Mouse (Mus musculus) adrenal gland, adult 2 months (tissue): ENCODE measurements around the gene BC037034. TPM values are rescaled to one million over a fixed set of nuclear protein-coding genes. Genes with fewer than 3 reads are reported as not detected.
A peak's percentile ranks its signal among the peaks of the same experiment; 100 is the strongest.

Experiments
- DNase-seq: peaks from one replicate; pipeline ENCODE4 v3.0.0; 2021
- polyA plus RNA-seq: library from polyadenylated mRNA; depleted of rRNA; stranded (reverse); fragments of >200 nt; gene quantifications from 2 replicates; pipeline ENCODE4 v1.2.3, GENCODE M21; 2012
- total RNA-seq, 2 experiments: library from RNA; stranded (reverse); gene quantifications; 2 replicates each; pipeline ENCODE4 v1.2.3; 2021

Gene BC037034
- total and polyA plus RNA-seq, 3 experiments, result 24.3 to 93.4 (median 28.4) TPM

DNA sequence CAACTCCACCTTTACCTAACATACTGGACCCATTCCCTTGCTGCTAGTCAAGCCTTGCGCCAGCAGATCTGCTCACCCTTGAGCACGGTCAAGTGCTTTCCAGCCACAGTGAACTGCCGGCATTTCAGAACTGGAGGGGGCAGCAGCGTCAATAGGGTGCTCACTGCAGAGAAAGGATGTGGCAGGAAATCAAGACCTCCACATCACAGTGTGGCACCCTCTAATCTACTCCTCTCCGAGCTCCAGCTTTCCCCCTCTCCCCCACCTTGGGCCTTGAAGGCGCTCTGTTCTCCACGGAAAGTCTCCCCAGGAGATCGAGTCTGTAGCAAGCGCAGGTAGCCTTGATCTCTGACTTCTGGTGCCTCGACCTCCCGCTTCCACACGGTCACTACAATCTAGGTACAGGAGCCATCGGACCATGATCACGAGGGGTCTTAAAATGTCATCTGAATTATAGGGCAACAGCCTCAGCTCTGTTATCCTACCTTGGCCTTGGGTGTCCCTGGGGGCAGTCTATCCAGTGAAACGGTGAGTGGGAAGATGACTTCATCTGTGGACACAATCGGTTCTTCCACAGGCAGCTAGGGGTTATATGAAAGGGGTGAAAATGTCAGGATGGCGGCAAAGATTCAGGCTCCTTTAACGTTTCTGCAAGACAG, 1.1 kb downstream of the BC037034 start:
- DNase-seq, result no peak

DNA sequence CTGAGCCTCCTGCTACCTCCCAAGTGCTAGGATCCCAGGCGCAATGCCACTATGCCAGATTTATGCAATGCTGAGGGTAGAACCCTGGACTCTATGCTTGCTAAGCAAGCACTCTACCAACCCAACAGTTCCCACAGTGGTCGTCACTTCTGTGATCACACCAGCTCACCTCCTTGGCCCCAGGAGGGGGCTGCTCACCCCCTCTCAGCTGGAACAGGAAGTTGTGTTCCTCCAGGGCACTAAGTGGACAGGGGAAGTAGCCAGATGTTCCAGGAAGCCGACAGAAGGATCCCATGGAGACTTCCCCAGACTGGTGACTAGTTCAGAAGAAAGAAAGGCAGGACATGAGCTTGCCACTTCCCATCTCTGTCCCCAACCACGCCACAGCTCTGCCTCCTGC, 1.8 kb downstream of the BC037034 start:
- DNase-seq, result no peak

DNA sequence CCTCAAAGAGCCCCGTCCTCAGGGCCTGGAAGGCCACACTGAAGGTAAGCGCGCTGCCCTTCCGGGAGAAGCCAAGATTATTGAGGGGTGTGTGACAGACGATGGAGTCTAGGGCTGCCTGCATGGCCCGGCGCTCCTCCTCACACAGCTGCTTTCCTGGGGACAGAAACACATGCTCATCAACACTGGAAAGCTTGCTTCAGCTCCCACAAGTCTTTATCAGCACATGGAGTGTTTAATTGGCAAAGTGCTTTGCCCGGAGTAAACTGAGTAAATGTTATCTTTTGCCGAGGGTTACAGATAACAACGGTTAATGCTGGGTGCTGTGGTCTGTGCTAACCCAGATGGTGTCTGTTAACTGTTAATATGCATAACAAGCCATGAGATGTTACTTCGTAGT, 3.0 kb downstream of the BC037034 start:
- no peak for DNase-seq

DNA sequence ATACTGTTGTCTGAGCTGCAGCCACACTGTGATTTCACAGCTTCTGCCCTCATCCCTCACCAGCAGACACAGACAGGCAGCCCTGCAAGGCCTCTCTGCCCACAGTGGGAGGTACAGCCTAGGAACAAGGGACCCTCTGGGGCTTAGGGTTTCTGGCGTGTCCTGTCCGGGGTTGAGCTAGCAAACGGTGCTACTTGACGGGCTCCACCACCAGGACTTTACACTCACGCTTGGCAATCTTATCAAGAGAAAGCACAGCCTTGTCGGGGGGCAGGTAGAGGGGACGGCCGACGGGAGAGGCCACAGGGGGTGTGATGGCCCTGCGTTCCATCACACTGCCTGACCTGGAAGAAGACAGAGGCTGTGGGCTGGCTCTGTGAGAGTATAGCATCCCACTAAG, 3.8 kb downstream of the BC037034 start:
- DNase-seq, result no peak

DNA sequence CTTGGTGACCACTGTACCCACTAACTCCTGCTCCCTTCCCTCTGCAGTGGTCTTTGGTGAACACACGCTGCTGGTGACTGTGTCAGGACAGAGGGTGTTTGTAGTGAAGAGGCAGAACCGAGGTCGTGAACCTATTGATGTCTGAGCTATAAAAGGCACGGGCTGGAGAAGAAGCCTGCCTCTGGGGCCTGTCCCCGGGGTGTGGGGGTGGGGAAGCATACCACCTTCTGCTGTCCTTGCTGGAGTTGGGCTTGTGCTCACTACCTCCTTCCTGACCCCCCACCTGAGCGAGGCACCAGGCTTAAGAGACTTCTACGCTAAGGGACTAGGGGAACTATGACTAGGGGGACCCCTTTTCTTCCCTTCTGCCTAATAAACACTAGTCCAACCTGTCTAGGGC, 4.8 kb downstream of the BC037034 start:
- DNase-seq, result no peak

DNA sequence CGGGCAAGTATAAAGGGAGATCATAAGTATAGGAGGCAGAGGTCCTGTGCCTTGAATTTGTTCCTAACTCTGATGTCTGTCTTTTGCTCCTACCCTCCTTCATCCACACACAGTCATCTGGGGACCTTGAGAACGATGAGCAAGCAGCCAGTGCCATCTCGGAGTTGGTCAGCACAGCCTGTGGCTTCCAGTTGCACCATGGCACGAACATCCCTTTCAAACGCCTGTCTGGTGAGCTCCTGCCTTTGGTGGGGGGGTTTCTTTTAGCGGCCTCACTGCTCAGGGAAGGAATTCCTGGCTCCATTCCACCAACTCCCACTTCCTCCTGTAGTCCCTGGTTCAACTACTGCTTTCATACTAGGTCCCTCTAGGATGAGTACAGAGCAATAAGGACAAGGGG, 5.3 kb downstream of the BC037034 start:
- peak; percentile 80 for DNase-seq

DNA sequence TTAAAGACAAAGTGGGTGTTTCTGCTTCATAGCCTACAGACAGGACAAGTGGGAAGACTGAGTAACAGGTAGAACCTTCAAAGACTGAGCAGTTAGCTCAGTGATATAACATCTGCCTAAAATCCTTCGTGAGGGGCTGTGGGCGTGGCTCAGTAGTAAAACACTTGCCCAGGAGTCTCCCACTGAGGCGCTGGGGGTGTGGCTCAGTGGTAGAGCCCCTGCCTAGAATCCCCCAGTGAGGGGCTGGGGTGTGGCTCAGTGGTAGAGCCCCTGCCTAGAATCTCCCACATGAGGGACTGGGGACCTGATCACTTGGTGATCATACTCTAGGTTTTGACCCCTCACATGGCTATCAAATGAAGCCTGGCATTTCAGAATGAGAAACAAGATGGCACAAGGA, 5.8 kb downstream of the BC037034 start:
- DNase-seq, result no peak

DNA sequence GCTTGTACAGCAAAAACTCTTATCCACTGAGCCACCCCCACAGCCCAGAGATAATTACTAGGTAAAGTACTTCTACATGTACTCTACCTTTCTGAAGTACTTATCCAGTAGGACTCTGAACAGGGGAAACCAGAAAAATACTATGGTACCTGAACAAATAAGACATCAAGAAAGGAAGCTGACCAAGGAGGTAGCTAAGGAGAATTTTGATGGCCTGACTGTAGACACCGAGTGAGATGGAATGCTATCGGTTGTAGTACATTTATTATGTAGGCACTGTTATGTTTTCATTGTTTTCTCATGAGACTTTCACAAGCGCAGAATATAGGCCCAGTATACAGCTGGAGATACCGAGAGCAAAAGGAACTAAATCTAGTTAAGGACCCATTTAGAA, 6.3 kb downstream of the BC037034 start:
- no peak for DNase-seq

DNA sequence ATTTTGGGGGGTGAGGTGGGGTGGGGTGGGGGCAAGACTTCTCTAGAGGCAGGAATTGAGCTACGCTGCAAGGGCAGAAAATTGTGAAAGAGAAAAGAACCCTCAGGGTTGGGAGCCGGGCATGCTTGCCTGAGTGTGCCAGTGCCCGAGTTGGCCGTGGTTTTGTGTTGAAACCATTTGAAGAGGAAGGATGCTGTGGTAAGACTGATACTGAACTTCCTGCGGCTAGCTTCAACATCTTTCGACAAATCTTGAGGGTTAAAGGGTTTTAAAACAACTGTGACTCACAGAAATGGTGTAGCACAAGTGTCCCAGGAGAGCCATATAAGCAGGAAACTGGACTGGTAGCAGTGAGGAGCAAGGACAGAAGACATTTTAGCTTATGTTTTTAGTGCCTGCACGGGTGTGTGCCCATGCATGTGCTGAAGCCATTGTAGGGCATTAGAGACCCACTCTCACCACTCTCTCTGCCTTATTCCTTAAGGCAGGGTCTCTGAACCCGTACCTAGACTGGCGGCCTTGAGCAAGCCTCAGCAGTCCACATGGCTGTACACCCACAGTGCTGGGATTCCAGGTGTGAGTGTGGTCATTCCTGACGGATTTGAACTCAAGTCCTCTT, 6.8 kb downstream of the BC037034 start:
- DNase-seq, result no peak

DNA sequence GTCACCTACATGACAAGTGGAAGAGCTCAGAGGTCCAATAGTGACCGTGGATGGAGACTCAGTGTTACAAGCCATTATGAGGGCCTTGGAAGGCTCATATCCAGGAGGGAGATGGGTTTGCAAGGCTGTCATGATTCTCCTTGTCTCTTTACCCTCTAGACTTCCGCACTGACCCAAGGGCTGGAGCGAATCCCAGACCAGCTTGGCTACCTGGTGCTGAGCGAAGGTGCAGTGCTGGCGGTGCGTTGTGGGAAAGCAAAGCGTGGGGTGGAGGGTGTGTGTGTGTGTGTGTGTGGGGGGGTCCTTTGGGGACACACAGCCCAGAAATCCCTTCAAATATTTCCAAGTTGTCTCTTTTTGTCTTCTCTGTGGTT, 7.8 kb downstream of the BC037034 start:
- DNase-seq, result no peak

DNA sequence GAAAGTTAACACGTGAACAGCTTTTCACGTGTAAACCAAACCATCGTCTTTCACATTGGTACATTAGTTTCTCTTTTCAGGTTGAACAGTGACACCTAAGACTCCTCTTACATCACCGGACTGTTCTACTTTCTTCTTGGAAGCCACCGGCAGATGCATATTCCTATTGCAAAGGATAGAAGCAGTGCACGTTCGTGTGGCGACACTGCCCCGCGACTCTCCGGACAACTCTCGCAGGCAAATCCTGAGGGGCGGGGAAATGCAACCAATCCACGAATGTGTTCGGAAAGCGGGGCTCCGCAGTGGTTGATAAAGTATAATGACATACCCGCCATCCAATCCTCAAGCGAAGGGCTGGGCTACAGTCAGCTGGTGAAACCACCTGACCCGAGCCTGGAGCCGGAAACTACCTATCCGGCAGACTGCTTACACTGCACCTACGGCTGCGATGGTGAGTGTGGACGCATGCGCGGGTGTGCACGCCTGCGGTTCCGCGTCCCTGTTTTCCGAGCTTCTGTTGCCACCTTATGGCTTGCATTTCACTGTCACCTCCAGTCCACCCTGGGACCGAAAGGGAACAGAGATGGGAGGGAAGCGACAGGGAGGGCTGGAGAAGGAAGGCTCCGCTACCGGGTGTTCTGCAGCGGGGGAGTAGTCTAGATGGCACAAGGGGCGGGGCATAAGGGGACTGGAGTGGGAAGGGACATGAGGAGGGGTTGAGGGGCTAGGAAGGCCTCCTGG, 8.3 kb downstream of the BC037034 start, which contains the start of gene Lamtor4:
TSS of gene Lamtor4 (plus strand) at position 130 of the 741 bp plus-strand sequence.
- peak; percentile 96 for DNase-seq

DNA sequence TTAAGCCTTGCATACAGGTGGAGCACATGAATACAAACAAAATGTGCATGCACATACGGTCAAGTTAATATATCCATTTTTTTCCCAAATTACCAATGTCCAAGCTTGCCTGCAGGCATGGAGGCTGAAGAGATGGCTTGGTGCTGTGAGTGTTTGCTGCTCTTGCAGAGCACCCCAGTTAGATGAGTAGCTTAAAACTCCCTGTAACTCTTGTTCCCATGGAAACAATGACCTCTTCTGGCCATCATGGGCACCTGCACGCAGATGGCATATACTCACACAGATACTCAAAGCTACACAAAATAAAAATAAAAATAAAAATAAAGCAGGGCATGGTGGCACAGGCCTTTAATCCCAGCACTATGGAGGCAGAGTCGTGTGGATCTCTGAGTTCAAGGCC, 10.8 kb downstream of the BC037034 start:
- DNase-seq, result no peak

DNA sequence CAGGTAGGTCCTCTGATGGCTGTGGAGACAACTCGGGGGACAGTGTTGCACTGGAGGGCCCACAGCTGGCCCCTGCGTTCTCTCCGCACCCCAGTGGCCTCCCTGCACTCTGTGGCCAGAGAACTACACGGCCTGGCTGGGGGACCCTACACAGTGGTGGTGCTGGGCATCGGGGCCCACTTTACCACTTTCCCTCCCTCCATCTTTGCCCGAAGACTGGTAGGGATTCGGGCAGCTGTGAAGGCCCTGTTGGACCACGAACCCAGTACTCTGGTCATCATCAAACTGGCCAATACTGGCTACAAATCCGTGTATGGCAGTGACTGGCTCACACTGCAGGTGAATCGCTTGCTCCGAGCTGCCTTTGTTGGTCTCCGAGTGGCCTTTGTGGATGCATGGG, 12.7 kb downstream of the BC037034 start:
- no peak for DNase-seq

DNA sequence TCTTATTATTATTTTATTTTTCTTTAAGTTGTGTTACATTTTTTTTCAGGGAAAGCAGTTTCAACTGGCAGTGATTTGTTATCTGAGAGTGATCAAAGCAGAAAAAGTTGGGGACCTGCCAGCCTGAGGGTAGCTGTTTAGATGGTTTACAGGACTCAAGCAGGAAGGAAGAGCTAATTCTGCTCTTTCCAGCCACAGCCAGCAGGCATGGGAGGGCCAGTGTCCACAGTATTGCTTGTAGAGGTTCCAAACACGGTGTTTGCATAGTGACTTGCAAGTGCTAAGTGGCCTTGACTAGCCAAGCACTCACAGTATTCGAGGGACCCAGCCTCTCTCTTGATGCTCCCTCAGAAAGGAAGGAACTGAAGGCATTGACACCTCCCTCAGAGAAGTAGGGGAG, 22.3 kb downstream of the BC037034 start:
- peak; percentile 50 for DNase-seq

DNA sequence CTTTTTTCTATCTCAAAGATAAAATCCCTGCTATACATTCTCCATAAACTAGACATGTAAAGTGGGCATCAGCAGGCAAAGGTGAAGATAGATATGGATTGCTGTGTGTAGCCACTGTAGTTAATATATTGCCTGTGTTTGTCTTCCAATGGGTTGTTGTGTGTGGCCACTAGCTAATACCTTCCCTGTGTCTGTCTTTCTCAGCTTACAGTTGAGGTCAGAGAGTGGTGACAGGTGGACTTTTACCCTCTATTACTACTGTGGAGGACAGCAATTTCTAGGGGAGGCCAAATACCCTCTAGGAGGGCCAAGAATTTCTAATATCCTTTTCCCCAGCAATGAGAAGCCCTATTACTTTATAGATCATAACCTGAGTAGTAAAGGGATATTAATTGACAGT, 29.6 kb downstream of the BC037034 start:
- DNase-seq, result no peak

DNA sequence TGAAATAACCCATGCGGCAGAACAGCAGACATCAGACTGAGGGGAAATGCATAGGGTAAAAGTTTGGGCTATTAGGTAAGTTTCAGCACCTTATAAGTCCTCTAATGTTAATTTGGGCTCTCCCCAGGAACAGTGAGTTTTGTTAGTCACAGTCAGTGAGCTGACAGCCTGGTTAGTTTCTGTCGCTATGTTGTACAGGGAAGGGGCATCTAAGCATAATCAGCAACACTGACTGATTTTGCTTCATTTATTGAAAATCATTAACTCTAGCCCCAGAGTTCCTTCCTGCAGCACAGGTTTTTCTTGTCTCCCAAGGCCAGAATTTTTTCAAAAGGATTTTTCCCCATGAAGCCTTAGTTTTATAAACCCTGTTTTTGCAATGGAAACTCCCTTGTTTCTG, 30.1 kb downstream of the BC037034 start:
- no peak for DNase-seq

DNA sequence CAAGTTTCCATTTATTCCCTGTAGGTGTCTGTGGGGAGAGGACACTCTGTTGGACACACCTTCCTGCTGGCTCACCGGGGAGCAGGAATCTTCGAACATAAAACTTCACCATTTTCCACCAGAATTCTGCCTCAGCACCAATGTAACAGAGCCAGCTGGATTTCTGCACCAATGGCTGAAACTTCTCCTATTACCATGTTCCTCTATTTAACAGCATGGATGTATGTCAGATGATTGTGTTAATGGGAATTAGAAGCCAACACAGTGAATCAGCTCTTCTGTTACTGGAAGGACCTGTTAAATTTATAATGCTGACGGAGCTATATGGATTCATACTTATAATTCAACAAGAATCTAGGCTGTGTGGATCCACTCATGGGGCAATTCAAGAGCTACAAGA, 34.3 kb downstream of the BC037034 start:
- DNase-seq, result no peak

DNA sequence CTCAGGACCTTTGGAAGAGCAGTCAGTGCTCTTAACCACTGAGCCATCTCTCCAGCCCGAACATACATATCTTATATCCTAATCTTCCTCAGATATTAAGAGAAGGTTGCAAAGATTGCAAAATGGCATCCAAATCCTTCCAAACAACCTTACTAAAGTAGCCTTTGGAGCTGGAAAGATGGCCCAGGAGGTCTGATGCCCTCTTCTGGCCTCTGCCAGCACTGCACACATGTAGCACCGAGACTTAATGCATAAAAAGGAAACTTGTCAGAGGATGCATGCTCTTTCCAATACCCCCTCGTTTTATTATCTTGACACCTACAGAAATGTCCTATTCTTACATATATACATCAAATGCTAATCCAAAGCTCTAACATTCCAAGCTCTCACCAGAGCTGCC, 35.8 kb downstream of the BC037034 start:
- DNase-seq, result peak; percentile 19

DNA sequence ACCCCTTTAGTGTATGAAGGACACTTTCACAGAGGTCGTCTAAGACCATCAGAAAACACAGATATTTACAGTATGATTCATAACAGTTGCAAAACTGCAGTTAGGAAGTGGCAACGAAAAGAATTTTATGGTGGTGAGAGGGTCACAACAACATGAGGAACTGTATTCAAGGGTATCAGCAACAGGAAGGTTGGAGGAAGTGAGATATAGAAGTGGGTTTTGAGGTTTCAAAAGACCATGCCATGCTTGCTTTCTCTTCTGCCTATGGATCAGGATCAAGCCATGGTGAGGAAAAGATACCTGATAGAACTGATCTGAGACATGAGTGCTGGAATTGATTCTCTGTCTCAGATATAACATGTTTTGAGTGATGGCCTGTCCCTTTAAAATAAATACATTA, 36.5 kb downstream of the BC037034 start:
- no peak for DNase-seq

DNA sequence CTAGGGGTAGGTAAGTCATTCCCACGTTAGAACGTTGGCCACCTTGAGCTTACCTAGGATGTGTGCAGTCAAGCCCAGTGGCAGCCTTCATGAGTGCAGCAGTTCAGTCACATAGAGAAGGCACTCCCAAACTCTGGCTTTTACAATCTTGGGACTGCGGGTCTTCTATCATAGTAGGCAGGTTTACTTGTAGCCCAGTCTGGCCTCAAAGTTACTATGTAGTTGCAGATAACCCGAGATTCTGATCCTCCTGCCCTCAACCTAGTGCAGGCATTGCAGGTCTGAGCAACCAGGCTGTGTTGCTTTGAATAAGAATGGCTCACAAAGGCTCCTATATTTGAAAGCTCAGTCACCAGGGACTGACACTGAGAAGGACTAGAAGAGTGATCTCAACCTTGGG, 37.3 kb downstream of the BC037034 start:
- DNase-seq, result no peak

DNA sequence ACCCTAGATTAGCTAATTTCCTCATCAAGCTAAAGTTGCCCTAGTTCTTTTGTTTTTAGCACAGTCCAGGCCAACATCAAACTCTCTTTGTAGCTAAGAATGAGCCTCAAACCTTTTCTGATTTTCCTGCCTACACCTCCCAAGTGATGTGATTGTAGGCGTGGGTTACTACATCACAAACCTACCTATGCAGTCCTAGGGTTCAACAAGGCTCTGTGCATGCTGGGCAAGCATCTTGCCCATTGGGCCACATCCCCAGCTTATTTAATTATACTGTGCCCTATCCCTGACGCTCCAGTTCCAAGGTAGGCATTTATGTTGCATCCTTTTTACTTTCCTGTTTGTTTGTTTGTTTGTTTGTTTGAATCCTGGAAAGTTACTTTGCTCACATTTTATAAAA, 38.1 kb downstream of the BC037034 start, which contains the start of gene Nxpe5:
TSS of gene Nxpe5 (plus strand) at position 199 of the 400 bp plus-strand sequence.
- no peak for DNase-seq

DNA sequence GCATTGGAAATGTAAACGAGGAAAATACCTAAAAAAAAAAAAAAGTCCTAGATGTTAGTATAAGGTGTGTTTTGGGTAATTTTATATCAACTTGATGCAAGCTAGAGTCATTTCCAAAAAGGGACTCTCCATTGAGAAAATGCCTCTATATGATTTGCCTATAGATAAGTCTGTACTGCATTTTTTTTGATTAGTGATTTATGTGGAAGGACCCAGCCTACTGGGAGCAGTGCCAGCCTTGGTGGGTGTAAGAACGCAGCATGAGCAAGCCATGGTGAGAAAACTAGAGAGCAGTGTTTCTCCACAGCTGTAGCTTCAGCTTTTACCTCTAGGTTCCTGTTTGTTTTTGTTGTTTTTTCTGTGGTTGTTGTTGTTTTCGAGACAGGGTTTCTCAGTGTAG, 40.5 kb downstream of the BC037034 start:
- no peak for DNase-seq

DNA sequence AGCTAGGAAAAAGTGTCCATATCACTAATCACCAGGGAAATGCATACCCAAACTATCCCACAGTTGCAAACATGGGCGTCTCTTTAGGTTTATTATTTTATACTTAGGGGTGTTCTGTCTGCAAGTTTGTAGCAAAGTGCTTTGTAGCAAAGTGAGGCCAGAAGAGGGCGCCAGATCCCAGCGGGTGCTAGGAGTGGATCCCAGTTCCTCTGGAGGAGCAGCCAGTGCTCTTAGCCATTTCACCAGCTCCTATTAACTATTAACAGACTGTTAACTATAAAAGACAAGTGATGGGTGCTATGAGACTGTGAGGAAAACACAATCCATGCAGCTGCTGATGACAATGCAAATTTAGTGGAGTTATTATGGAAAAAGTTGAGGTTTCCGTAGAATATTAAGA, 41.7 kb downstream of the BC037034 start:
- peak; percentile 89 for DNase-seq

DNA sequence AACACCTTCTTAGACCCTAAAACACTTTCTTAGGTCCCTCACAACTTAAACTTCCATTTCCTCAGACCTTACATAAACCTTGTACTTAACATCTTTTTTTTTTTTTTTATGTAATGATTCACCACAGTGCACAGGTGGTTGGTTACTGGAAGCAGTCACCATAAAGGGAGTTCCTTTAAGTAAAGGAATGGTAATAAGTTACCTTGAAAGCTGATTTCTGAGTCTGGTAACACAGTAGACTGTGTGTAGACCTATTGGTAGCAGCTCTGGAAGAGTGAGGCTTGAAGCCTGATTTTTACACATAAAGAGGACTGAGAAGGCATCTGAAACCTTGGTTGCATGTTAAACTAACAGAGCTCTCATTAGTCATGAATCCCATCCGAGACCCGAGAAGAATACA, 44.0 kb downstream of the BC037034 start:
- DNase-seq, result no peak
